Mouse (Mus musculus): Measurements from ENCODE around the gene Apex2.
A peak's percentile ranks its signal among the peaks of the same experiment; 100 is the strongest.
"Not testable (repeated sequence)": the region's sequence is repeated elsewhere in the genome, so short reads cannot be mapped to it uniquely, and the experiment has no call there.

Apex2 gene

DNA sequence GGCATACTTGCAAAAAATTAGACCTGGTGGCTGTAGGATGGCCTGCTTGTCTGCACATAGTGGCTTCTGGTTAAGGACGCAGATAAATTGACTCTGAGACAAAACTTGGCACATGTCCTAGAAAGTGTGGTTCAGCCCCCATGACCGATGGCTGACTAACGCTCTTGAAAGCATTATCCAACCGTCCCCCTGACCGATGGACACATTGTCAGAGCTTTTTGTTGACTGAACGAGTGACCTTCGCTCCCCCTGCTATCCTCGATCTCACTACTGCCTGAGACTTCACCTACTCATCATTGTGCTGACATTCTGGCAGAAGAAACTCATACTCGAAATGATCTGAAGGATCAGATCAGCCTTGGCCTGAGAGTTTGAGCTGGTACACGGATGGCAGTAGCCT, 101.9 kb downstream of the Apex2 start:
- DNase-seq (ENCODE audit: low read depth): not testable (repeated sequence)

DNA sequence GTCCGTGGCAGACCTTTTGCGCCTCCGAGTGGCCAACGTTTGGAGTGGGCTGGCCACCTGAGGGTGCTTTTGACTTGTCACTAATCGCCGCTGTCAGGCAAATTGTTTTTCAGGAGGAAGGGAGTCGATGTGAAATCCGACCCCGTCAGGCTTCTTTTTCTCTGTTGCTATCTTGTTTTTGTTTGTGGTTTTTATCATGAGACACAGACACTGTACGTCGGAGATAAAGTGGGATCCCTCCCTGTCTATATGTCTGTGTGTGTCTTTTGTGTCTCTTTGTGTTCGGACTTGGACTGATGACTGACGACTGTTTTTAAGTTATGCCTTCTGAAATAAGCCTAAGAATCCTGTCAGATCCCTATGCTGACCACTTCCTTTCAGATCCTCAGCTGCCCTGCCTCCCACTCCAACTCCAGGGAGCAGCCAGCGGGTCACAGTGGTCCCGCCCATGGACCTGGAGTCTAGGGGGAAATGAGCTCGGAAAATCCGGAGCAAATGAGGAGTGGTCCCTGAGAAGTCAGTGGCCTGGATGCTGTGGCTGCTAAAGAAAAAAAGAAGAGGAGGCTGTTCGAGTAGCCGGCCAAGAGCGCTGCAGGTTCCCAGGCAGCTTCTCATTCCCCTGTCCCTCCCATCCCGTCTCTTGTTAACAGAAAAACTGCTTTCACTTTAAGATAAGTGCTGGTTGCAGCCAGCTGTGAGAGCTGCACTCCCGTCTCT, 103.2 kb downstream of the Apex2 start:
- not testable (repeated sequence) for DNase-seq (ENCODE audit: low read depth)

DNA sequence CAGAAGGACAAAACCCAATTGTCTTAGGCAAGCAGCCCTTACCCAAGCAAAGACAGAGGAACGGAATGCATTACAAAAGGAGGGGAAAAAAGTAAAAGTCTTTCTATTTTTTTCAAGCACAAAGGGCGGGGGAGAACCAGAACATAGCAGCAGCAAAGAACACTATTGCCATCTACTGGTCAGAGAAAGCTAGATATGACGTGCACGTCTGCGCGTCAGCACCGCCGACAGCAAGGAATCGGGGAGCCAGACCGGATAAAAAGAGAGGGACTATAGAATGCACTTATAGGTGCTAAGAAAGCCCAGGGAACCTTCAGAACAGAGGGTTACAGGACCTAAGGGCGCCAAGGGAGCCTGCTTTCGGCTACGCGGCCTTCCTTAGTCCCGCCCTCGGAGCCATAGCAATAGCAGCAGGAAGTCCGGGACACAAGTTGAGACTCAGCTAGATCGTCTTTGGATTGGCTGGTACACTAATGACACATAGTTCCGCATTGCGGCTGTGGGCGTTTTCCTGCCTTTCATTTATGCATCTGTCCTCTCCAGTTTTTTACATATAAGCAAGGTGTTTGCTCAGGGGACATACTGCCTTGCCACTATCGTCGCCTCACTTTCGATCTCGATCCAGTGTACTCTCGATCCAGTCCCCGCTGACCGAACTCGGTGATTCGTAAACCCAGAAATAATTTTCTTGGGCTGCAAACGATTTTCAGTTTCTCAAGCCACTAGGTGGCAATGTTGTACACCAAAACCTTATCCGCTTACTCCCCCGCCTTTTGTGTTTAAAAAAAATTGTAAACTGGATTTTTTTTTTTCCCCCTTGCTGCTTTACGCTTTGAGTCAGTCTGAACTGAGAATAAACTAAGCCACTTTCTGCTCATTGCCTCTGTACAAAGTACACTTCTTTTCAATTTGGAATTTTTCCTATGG, 111.6 kb downstream of the Apex2 start:
- DNase-seq (ENCODE audit: low read depth): peak; percentile 87

DNA sequence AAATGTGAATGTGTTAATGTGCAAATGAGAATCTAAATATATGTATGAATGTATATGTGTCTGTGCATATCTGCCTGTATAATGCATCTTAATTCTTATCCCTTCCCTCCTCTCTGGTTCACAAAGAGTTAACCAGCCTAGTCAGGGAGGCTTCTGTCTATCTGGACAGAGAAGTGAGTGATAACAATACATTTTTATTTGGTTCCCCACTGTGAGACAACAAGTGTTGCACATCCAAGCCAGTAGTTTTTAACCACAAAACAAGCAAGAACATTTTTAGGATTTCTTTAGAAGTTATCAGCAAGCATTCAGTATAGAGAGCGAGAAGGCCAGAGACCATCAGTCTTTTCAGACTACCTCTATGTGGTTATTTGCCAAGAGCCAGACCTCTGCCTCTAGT, 118.3 kb downstream of the Apex2 start:
- no peak for DNase-seq (ENCODE audit: low read depth)

Measured in NIH3T3 (cell line).